Mouse (Mus musculus) embryonic facial prominence, embryonic 10.5 days (tissue): ENCODE results near the gene Pnmt. TPM values are rescaled to one million over a fixed set of nuclear protein-coding genes. Genes with fewer than 3 reads are reported as not detected.

Experiments
- DNase-seq: peaks from one replicate; pipeline ENCODE4 v3.0.0-alpha.2; 2017; ENCODE audit warnings: low spot score
- H3K27ac ChIP-seq: fragments of 300-500 bp; sonication (generic); replicated peaks from 2 replicates; pipeline ENCODE4 v1.5.1; 2016; ENCODE audit warnings: mild to moderate bottlenecking
- H3K27me3 ChIP-seq: fragments of 300-500 bp; sonication (generic); replicated peaks from 2 replicates; pipeline ENCODE4 v1.6.1; 2016; ENCODE audit warnings: low read depth, mild to moderate bottlenecking; ENCODE audit not compliant: poor library complexity, severe bottlenecking
- H3K36me3 ChIP-seq: fragments of 300-500 bp; sonication (generic); replicated peaks from 2 replicates; pipeline ENCODE4 v1.6.1; 2016; ENCODE audit warnings: mild to moderate bottlenecking, moderate library complexity
- H3K4me1 ChIP-seq: fragments of 300-500 bp; sonication (generic); 2 replicates; pipeline ENCODE4 v1.6.1; 2016
- H3K4me3 ChIP-seq: fragments of 300-500 bp; sonication (generic); 2 replicates; pipeline ENCODE4 v1.5.1; 2016; ENCODE audit warnings: mild to moderate bottlenecking, moderate library complexity
- H3K9me3 ChIP-seq: fragments of 300-500 bp; sonication (generic); 2 replicates; pipeline ENCODE4 v1.6.1; 2016; ENCODE audit warnings: mild to moderate bottlenecking
- WGBS: fragments of 180-500 bp; shearing (Covaris S2); methylation state at CpG from one replicate; pipeline ENCODE4 v1.1.7; 2016; 5-methylcytosine and 5-hydroxymethylcytosine counted together
- polyA plus RNA-seq: library from polyadenylated mRNA; unstranded; fragments of >200 nt; fragmentation: Nextera tagmentation; extraction: Ambion mirVana; gene quantifications from 2 replicates; pipeline ENCODE4 v1.2.1, GENCODE M21; 2016

The Pnmt gene
- polyA plus RNA-seq = 0.17 and 0.30 TPM in 2 replicates

DNA sequence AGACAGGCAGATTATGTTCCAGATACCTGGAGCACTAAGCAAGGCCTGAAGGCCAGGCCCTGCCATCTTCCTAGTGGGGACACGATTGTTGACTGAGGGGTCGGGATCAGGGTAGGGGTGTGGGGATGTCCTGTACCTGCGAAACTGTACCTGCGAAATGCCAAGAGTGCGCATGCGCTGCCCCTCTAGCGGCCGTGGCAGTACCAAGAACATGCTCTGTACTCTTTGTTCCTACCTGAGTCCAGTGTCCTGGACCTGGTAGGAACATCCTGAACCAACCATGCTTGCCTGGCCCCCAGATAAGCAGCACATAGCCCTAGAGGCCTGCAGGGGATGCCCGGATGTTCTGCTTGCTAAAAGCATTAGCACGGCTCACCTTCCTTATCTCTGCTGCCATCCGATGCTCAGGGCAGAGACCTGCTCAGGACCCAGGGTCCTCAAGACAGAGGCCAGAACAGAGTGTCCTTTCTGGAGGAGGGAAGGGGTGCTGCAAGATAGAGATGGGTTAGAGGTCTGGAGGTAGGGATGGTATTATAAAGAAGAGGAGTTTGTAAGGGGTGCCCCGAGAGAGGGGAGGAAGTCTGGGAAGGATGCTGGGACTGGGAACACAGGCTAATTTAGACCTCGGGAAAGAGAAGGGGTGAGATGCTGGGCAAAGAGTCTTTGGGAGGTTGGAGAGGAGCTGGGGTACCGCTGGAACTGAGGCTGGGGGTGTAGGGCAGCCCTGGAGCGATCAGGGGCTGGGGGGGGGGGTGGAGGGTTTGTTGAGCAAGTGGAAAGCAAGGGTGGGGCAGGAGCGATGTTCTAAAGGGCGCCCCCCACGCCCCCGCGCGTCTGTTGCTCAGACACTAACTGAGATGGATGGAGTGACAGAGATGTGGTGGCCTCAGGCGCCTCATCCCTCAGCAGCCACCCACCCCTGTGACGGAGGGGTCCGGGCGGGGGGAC lies at the start of gene Pnmt:
TSS of gene Pnmt (plus strand) at position 813 of the 948 bp plus-strand sequence.
- Histone ChIP-seq H3K9me3 (no peaks in the 10 kb centered on the region), H3K4me1 (peaks cover 37% of the 10 kb centered on the region), H3K27me3 (peaks cover 79% of the 10 kb centered on the region), H3K27ac (no peak within 1 kb of the TSS), H3K36me3 (peaks cover 7% of the 10 kb centered on the region), H3K4me3 (peak within 1 kb of the TSS; percentile 35)
- DNase-seq = no peak
- WGBS = 54% methylated on average over 25 of the region's 25 CpGs

DNA sequence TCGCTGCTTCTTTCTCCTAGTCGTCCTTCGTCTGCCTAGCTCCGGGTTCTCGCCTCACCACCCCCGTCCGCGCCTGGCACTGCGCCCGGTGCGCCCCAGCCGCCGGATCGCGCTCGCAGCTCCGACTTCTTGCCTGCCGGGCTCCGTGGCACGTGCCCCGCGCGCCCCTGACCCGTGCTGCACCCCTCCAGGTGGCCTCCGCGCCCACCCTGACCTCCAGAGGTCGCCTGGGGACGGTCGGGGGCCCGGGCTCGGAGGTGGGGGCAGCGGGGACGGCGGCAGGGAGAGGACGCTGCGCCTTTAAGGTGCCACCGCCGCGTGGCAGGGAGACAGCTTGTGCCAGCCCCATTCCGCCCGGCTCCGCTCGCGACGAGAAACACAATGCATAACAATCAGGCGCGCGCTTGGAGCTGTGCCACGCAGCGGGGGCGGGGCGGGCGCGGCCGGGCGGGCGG lies 47.7 kb upstream of the Pnmt start:
- H3K9me3 ChIP-seq = no peaks in the 10 kb centered on the region
- H3K36me3 ChIP-seq = no peaks in the 10 kb centered on the region
- H3K27me3 ChIP-seq = peaks cover 99% of the 10 kb centered on the region
- under 1% methylated on average over 57 of the region's 57 CpGs for WGBS
- no peak overlapping the region for H3K27ac ChIP-seq
- H3K4me1 ChIP-seq = peaks cover 36% of the 10 kb centered on the region
- no peak for DNase-seq
- peak overlapping the region; percentile 58 for H3K4me3 ChIP-seq

DNA sequence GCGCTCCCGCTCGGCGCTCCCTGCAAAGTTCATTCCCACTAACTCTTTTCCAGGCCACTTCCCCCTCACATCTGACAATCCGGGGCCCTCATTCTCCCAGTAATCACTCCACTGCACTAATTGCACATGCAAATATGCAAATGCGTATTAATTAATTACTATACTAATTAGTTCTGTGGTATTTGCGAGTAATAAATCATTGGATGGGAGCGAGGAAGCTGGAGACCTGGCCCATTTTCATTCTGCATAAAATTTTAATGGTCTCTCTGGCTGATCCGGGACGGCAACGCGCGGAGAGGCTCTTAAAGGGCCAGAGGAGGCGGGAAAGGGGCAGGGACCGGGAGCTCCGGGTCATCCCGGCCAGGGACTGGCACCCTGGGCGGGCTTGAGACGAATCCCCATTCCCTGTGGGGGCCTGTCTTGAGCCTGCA lies 47.2 kb upstream of the Pnmt start:
- peaks cover 33% of the 10 kb centered on the region for H3K4me1 ChIP-seq
- WGBS = under 1% methylated on average over 19 of the region's 19 CpGs
- H3K9me3 ChIP-seq = no peaks in the 10 kb centered on the region
- no peak overlapping the region for H3K27ac ChIP-seq
- peak overlapping the region; percentile 58 for H3K4me3 ChIP-seq
- peaks cover 99% of the 10 kb centered on the region for H3K27me3 ChIP-seq
- H3K36me3 ChIP-seq = no peaks in the 10 kb centered on the region
- no peak for DNase-seq

DNA sequence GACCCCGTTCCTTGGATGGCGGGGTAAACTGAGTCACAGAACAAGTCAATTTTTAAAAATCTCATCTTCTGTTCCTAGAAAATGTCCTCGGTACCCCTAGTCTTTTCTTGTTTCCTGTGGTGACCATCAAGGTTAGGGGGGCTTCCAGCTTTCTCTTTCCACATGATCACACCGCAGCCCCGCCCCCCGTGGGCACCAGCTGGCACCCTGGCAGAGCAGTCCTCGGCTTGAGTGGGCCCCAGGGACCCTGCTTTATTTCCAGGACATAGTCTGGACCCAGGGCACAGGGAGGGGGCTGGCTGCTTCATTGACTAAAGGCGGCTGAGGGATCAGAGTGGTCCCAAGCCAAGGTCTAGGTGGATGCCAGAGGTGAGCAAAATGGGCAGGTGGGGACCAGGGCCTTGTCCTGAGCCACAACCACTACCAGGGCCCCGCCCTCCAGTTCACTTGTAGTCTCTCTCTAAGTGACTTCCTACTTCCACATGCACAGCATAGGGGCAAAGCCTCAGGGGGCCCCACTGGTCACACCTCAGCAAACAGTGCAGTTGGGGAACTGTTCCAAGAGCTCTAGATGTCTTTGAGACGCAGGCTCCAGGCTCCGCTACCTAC lies 46.5 kb upstream of the Pnmt start:
- H3K4me1 ChIP-seq = peaks cover 26% of the 10 kb centered on the region
- peaks cover 99% of the 10 kb centered on the region for H3K27me3 ChIP-seq
- no peaks in the 10 kb centered on the region for H3K9me3 ChIP-seq
- H3K27ac ChIP-seq = no peak overlapping the region
- no peaks in the 10 kb centered on the region for H3K36me3 ChIP-seq
- 7% methylated on average over 11 of the region's 11 CpGs for WGBS
- peak overlapping the region; percentile 58; the same call in 1 of the 2 replicates for H3K4me3 ChIP-seq
- no peak for DNase-seq

DNA sequence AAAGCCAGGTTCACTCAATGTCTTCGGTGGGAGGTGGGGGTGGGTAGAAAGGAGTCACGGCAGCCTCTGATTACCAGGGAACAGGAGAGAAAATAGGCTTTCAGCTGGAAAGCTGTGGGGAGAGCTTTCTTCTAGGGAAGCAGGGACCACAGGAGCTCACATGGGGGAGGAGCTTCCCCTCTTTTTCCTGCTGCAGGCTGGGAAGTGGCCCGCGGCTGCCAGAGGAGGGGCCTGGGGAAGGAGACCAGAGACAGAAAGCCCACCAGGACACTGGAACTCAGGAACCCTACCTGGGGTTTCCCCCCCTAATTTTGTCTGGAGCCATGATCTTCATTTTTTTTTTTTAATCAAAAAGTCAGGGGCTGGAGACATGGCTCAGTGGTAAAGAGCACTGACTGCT lies 45.7 kb upstream of the Pnmt start:
- WGBS = 2% methylated on average over 4 of the region's 4 CpGs

DNA sequence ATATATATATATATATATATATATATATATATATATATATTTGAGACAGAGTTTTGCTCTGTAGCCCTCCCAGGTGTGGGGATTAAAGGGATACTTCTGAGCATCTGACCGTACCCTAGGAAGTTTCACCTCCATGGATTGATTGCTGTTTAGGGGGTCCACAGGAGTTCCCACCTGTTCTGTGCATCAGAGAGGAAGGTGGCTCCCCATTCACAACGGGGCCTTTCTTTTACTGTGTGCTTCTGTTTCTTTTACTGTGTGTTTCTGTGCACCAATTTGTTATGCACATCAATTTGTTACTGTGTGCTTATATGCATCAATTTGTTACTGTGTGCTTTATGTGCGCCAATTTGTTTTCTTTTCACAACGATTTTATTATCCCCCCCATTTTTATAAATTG lies 45.1 kb upstream of the Pnmt start:
- 52% methylated on average over 4 of the region's 4 CpGs for WGBS
- H3K4me1 ChIP-seq = peaks cover 29% of the 10 kb centered on the region
- peaks cover 99% of the 10 kb centered on the region for H3K27me3 ChIP-seq
- no peaks in the 10 kb centered on the region for H3K36me3 ChIP-seq
- no peak overlapping the region for H3K27ac ChIP-seq
- DNase-seq = no peak
- no peaks in the 10 kb centered on the region for H3K9me3 ChIP-seq
- H3K4me3 ChIP-seq = no peak overlapping the region

More for the DNA sequence above, 45.7 kb upstream of the Pnmt start:
- Histone ChIP-seq H3K9me3 (no peaks in the 10 kb centered on the region), H3K4me1 (peaks cover 28% of the 10 kb centered on the region), H3K36me3 (no peaks in the 10 kb centered on the region), H3K4me3 (no peak overlapping the region), H3K27me3 (peaks cover 99% of the 10 kb centered on the region), H3K27ac (no peak overlapping the region)
- no peak for DNase-seq

DNA sequence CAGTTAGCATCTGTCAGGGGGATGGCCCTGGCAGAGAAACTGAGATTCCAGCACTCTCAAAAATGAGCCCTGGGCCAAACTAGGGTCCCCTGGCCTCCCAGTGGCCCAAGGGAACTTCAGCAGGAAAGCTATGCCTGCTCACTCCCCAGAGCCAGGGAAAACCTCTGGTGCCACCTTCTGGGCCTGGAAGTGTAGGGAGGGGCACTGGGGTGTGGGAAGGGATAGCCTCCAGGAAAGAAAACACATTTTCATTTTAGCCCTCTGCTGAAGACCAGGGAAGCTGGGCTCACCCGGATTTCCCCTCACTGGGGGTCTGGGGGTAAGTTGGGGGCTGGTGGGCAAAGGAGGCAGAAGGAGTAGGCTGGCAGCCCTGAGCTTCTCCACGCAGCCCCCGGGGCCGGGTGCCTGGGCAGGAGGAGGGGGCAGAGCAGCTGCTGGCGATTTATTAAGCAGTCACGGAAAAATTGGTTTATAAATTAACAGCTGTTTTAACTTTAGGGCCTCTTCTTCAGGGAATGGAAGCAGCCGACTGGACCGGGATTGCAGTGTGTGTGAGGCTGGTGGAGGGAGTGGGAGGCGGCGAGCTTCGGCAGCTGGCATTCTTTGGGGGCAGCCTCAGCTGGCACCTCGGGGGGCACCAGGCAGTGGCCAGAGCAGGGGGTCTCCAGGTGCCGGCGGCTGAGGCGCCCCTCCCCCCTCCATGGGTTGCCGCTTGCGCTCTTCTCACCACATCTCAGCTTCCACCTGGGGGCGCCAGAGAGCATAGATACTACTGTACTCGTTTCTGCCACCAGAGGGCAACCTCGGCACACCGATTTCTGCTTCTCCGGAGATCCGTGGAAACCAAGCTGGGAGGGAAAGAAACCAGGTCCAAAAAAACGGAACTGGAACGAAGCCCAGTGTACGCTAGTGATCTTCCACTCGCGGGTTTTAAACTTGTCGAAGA lies 44.0 kb upstream of the Pnmt start:
- WGBS = 2% methylated on average over 29 of the region's 29 CpGs
- peak; percentile 94 for DNase-seq
- H3K27ac ChIP-seq = no peak overlapping the region
- H3K36me3 ChIP-seq = no peaks in the 10 kb centered on the region
- peak overlapping the region; percentile 42; the same call in 1 of the 2 replicates for H3K4me3 ChIP-seq
- peaks cover 31% of the 10 kb centered on the region for H3K4me1 ChIP-seq
- no peaks in the 10 kb centered on the region for H3K9me3 ChIP-seq
- H3K27me3 ChIP-seq = peaks cover 99% of the 10 kb centered on the region

DNA sequence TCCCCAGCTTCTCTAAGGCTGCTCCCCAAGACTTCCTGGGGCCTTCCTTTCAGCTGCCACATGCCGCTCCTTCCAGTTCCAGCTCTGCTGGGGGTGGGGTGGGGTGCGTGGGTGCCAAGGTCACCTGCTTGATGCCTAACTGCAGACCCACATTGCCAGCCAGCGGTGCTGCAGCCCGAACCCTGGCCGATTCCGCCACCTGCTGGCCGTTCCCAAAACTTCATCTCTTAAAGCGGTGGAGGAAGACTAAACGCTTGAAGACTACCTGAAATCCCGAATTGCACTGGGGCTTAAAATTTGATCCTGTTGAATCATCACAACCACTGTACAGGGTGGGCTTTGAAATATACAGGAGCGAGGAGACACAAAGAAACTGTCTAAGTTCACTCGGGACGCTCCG lies 41.0 kb upstream of the Pnmt start:
- peaks cover 37% of the 10 kb centered on the region for H3K4me1 ChIP-seq
- DNase-seq = peak; percentile 86
- H3K27me3 ChIP-seq = peaks cover 99% of the 10 kb centered on the region
- H3K27ac ChIP-seq = no peak overlapping the region
- H3K4me3 ChIP-seq = peak overlapping the region; percentile 38
- no peaks in the 10 kb centered on the region for H3K9me3 ChIP-seq
- no peaks in the 10 kb centered on the region for H3K36me3 ChIP-seq
- 2% methylated on average over 14 of the region's 14 CpGs for WGBS

DNA sequence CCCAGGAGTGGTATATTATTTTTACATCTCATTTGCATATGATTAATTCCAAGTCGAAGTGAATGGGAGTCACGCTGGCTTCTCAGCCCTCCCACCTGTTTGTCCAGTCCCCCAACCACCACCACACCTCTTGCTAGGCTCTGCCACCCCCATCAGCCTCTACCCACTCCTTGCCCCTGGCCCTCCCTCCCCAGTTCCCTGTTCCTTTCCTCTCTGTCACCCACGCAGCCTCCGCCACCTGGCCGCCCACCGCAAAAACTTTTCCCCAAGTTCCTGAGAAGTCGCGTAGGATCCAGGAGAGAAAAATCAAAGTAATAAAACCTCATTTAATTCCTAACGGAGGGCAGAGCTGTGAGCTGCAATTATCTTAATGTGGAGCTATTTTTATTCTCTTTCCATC lies 40.1 kb upstream of the Pnmt start:
- WGBS = 11% methylated on average over 9 of the region's 9 CpGs
- Histone ChIP-seq H3K36me3 (no peaks in the 10 kb centered on the region), H3K4me3 (no peak overlapping the region), H3K27ac (no peak overlapping the region), H3K9me3 (no peaks in the 10 kb centered on the region), H3K27me3 (peaks cover 100% of the 10 kb centered on the region), H3K4me1 (peaks cover 37% of the 10 kb centered on the region)
- DNase-seq = peak; percentile 8

DNA sequence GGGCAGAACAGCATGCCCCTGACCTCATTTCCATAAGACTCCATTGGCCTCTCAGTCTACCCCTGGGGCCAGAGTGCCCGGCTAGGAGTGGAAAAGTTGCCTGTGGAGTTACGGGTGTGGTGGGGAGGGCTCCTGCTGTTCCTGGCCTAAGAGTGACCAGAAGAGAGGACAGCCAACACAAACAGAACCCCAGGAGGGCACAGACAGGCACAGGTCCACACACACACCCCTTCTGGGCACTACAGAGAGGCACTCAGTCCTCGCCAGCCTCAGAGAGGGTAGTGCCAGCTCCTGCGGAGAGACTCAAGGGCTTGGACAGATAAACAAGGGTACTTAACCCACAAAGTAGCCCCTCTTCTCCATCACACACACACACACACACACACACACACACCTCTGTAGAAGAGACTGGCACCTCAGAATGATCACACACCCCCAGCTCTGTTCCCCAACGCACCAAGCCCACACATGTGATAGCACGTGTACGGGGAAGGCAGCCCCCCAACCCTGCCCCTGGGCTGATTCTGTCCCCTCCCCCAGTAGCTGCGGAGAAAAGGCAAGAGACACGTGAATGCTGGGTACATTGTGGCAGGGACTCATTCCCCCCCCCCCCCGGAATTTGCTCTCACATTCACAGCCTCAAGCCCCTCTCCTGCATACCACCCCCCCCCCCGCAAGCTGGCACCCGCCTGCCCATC lies 38.7 kb upstream of the Pnmt start:
- Histone ChIP-seq H3K4me3 (peak overlapping the region; percentile 62; the same call in 1 of the 2 replicates), H3K27ac (no peak overlapping the region), H3K9me3 (no peaks in the 10 kb centered on the region), H3K27me3 (peaks cover 100% of the 10 kb centered on the region), H3K4me1 (peaks cover 28% of the 10 kb centered on the region), H3K36me3 (no peaks in the 10 kb centered on the region)
- DNase-seq = peak; percentile 14
- 2% methylated on average over 10 of the region's 12 CpGs for WGBS

DNA sequence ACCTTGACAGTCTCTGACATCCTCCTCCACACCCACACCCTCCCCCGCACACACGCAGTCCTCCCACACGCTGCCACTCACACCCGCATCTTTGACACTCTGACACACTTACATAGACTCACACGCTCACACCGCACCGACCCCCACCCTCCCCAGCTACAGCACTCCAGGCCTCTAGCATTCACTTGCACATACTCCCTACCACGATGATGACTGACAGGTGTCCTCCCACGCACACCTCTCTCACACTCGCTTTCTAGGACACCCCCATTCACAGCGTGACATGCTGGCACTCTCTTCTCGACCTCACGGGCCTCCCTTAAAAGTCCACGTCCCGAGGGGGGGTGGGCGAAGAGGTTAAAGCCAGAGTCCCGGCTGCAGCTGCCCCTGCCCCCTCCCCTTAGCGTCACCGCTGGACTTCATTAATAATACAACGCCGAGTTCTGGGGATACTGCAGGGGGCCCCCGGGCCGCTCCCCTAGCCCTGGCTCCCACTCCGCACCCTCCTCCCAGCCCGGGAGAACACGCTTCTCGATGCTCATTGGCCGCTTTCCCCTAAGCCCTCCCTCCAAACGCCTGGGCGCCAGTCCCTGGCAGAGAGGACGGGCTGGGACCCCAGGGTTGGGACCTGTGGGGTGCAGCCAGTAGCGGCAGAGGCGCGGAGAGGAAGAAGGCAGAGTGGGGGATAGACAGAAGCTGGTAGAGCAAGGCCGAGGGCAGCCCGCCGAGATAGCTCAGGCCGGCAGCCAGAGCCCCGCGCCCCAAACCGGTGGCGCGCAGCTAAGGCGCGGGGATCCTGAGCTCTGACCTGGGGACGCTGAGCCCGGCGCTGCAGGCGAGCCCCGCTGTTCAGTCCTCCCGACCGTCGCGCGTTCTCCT lies 37.9 kb upstream of the Pnmt start, which contains the start of gene Ppp1r1b:
TSS of gene Ppp1r1b (plus strand) at position 322 of the 879 bp plus-strand sequence.
- H3K9me3 ChIP-seq = no peaks in the 10 kb centered on the region
- no peaks in the 10 kb centered on the region for H3K36me3 ChIP-seq
- H3K27ac ChIP-seq = peak within 1 kb of the TSS; percentile 36; the same call in 1 of the 2 replicates
- under 1% methylated on average over 55 of the region's 55 CpGs for WGBS
- peak; percentile 67 for DNase-seq
- H3K4me1 ChIP-seq = peaks cover 27% of the 10 kb centered on the region
- H3K27me3 ChIP-seq = peaks cover 100% of the 10 kb centered on the region
- H3K4me3 ChIP-seq = peak within 1 kb of the TSS; percentile 62
